7 mouse cellular contexts compared by ENCODE assay signal in the genomic region with DNA sequence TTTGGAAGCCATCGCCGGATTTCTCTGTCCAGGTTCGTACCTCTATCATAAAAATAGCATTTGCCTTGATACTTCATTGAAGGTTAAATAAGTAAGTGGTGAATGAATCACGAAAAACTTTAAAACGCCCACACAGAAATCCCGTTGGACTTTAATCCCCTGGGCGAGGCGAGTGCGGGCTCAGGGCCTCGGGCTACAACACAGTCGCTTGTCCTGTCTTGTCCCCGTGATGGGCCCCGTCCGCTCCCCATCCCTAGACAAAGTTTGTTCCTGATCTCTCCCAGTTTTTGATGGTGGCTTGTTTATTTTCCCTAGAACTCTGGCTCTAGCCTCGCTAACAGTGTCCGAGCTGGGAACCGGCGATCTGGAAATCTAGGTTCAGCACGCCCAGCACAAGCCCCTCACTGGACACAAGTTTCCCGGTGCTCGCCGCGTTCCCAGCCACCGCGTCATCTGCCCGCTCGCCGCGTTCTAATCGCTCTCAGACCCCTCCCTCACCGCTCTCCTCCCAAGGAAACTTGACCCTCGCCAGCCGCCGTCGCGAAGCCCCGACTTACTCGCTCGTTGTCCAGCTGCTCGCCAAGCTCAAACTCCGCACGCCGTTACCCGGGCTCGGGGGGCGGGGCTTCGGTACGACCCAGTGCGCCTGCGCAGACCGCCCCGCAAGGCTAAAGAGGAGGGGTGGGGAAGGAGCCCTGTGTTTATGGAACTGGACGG. TPM values are rescaled to one million over a fixed set of nuclear protein-coding genes. Genes with fewer than 3 reads are reported as not detected.
DNase-seq lines count a peak whose midpoint lies in the region; ATAC-seq lines count a peak whose summit lies in the region.

A gene (minus strand): TSS at position 674 of the 717 bp plus-strand sequence.

- H3K36me3 ChIP-seq in intestine, embryonic 15.5 days = no peaks in the 10 kb centered on the region
- H3K36me3 ChIP-seq in midbrain, embryonic 10.5 days = no peaks in the 10 kb centered on the region

- H3K4me1 ChIP-seq in intestine, embryonic 15.5 days (replicated peaks) = peaks cover 8% of the 10 kb centered on the region; the same call in 1 of the 2 replicates
- peaks cover 20% of the 10 kb centered on the region for H3K4me1 ChIP-seq in midbrain, embryonic 10.5 days

- DNase-seq in adrenal gland, adult 2 months = peak; percentile 99
- peak; percentile 97 for DNase-seq in embryo, embryonic 11.5 days (ENCODE audit: low read depth, low spot score)
- DNase-seq in gastrocnemius, postnatal 36 days = peak; percentile 99
- peak; percentile 98 for DNase-seq in left cerebral cortex, postnatal 25 days (ENCODE audit: low spot score in 2 of 2)
- DNase-seq in midbrain, embryonic 10.5 days (ENCODE audit: low spot score) = peak; percentile 100
- DNase-seq in right cerebral cortex, postnatal 4 days = peak; percentile 100

- ATAC-seq in intestine, embryonic 15.5 days = peak; percentile 90

- intact Hi-C loops in gastrocnemius, postnatal 36 days (cut with DNase I) = no loop called here
- intact Hi-C loops in left cerebral cortex, postnatal 25 days (cut with DNase I) = loop anchor here (2.0 kb wide), 1 partner anchor 75 kb away; a partner anchor contains a TSS

- peak within 1 kb of the TSS; percentile 65 for H3K4me3 ChIP-seq in intestine, embryonic 15.5 days (replicated peaks)
- H3K4me3 ChIP-seq in midbrain, embryonic 10.5 days = peak within 1 kb of the TSS; percentile 69

- under 1% methylated on average over 53 of the region's 53 CpGs for WGBS in intestine, embryonic 15.5 days
- under 1% methylated on average over 53 of the region's 53 CpGs for WGBS in midbrain, embryonic 10.5 days

- H3K9me3 ChIP-seq in intestine, embryonic 15.5 days = no peaks in the 10 kb centered on the region
- H3K9me3 ChIP-seq in midbrain, embryonic 10.5 days (replicated peaks) = no peaks in the 10 kb centered on the region

- peak within 1 kb of the TSS; percentile 67 for H3K9ac ChIP-seq in intestine, embryonic 15.5 days

- H3K27me3 ChIP-seq in intestine, embryonic 15.5 days (replicated peaks) = no peaks in the 10 kb centered on the region
- H3K27me3 ChIP-seq in midbrain, embryonic 10.5 days (ENCODE audit: low read depth, poor library complexity, severe bottlenecking) = no peaks in the 10 kb centered on the region

- H3K4me2 ChIP-seq in intestine, embryonic 15.5 days (replicated peaks) = peak within 1 kb of the TSS; percentile 63

- H3K27ac ChIP-seq in intestine, embryonic 15.5 days = peak within 1 kb of the TSS; percentile 87
- H3K27ac ChIP-seq in midbrain, embryonic 10.5 days (replicated peaks) = peak within 1 kb of the TSS; percentile 93

RNA-seq across cellular contexts. Expression of the gene that starts here (rescaled TPM):
- total RNA-seq in adrenal gland, adult 2 months (2021) = 10 to 100 TPM; 53.7 to 98.5 TPM
- polyA plus RNA-seq in adrenal gland, adult 2 months (2012; rRNA removed) = 67.6 and 101 TPM in 2 replicates
- 1 to 10 TPM; 3.7 to 6.0 TPM for total RNA-seq in gastrocnemius, postnatal 36 days (2021)
- 89.4 and 100 TPM in 2 replicates for polyA plus RNA-seq in intestine, embryonic 15.5 days (2015; fragmentation: Nextera tagmentation; extraction: Ambion mirVana)
- total RNA-seq in left cerebral cortex, postnatal 25 days (2021) = 10 to 100 TPM; 12.9 to 14.4 TPM
- 19.6 and 22.1 TPM in 2 replicates for polyA plus RNA-seq in midbrain, embryonic 10.5 days (2016; fragmentation: Nextera tagmentation; extraction: Ambion mirVana)

Comparison
In these comparisons a context has a peak if more than half of its experiments do, and no peak if none do; other contexts are left out.
1. Peak in every context shown above with its lines: DNase-seq, ATAC-seq, H3K4me3 ChIP-seq and H3K27ac ChIP-seq.